Mouse (Mus musculus): ENCODE measurements around the gene Lmln. TPM values are rescaled to one million over a fixed set of nuclear protein-coding genes. Genes with fewer than 3 reads are reported as not detected.
A peak's percentile ranks its signal among the peaks of the same experiment; 100 is the strongest.
"Not testable (repeated sequence)": the region's sequence is repeated elsewhere in the genome, so short reads cannot be mapped to it uniquely, and the experiment has no call there.

Gene Lmln
- total RNA-seq, 2 experiments from 2014 or later = 2.1 to 2.8 TPM

- peak; percentile 34 for DNase-seq
- intact Hi-C loops (cut with DNase I) = loop anchor here (1.0 to 5.0 kb wide), 2 partner anchors 132 to 343 kb away; partner anchors contain the start of gene Smbd1
- Histone ChIP-seq H3K27ac (no peak overlapping the region), H3K4me3 (no peak overlapping the region)
- TF ChIP-seq CTCF (IDR thresholded peaks at IDR 0.05) = peak; percentile 72
Measured at GRCm38 (mm10) chr16:33154992-33155391, 92.7 kb downstream of the Lmln start.

GRCm38 (mm10) chr16:33158006-33158405 is 95.7 kb downstream of the Lmln start:
- TF ChIP-seq CTCF (IDR thresholded peaks at IDR 0.05) = no peak
- Histone ChIP-seq H3K27ac (no peak overlapping the region), H3K4me3 (no peak overlapping the region)
- intact Hi-C loops (cut with DNase I) = no loop called here
- no peak for DNase-seq

GRCm38 (mm10) chr16:33158590-33159071 is 96.3 kb downstream of the Lmln start:
- intact Hi-C loops (cut with DNase I) = no loop called here
- H3K4me3 ChIP-seq = no peak overlapping the region
- no peak for DNase-seq
- TF ChIP-seq CTCF (IDR thresholded peaks at IDR 0.05) = no peak
- no peak overlapping the region for H3K27ac ChIP-seq

- TF ChIP-seq CTCF (IDR thresholded peaks at IDR 0.05) = no peak
- intact Hi-C loops (cut with DNase I) = no loop called here
- DNase-seq = no peak
- Histone ChIP-seq H3K27ac (no peak overlapping the region), H3K4me3 (no peak overlapping the region)
Measured at GRCm38 (mm10) chr16:33159363-33159762, 97.0 kb downstream of the Lmln start.

- no peak for TF ChIP-seq CTCF (IDR thresholded peaks at IDR 0.05)
- intact Hi-C loops (cut with DNase I) = no loop called here
- no peak overlapping the region for H3K4me3 ChIP-seq
- DNase-seq = peak; percentile 71
- no peak overlapping the region for H3K27ac ChIP-seq
Measured at GRCm38 (mm10) chr16:33163330-33164090, 101.2 kb downstream of the Lmln start.

- intact Hi-C loops (cut with DNase I); H3K27ac ChIP-seq; H3K4me3 ChIP-seq: not testable (repeated sequence)
- peak; percentile 61 for TF ChIP-seq CTCF (IDR thresholded peaks at IDR 0.05)
- peak; percentile 30 for DNase-seq
Measured at GRCm38 (mm10) chr16:33166284-33166683, 104.0 kb downstream of the Lmln start.

- Histone ChIP-seq H3K4me3 (no peak overlapping the region), H3K27ac (no peak overlapping the region)
- DNase-seq = no peak
- TF ChIP-seq CTCF (IDR thresholded peaks at IDR 0.05) = peak; percentile 36; the same call in 1 of the 2 replicates
- intact Hi-C loops (cut with DNase I) = no loop called here
Measured at GRCm38 (mm10) chr16:33167537-33167936, 105.2 kb downstream of the Lmln start.

- Histone ChIP-seq H3K4me3 (no peak overlapping the region), H3K27ac (no peak overlapping the region)
- TF ChIP-seq CTCF (IDR thresholded peaks at IDR 0.05) = no peak
- no peak for DNase-seq
- intact Hi-C loops (cut with DNase I) = no loop called here
Measured at GRCm38 (mm10) chr16:33169471-33170034, 107.2 kb downstream of the Lmln start.

GRCm38 (mm10) chr16:33170716-33171587 is 108.6 kb downstream of the Lmln start:
- no peak for DNase-seq
- intact Hi-C loops (cut with DNase I) = no loop called here
- H3K4me3 ChIP-seq = no peak overlapping the region
- TF ChIP-seq CTCF (IDR thresholded peaks at IDR 0.05) = no peak
- no peak overlapping the region for H3K27ac ChIP-seq

GRCm38 (mm10) chr16:33171800-33172199 is 109.5 kb downstream of the Lmln start:
- TF ChIP-seq CTCF (IDR thresholded peaks at IDR 0.05) = no peak
- H3K27ac ChIP-seq = no peak overlapping the region
- intact Hi-C loops (cut with DNase I) = no loop called here

GRCm38 (mm10) chr16:33173151-33173550 is 110.8 kb downstream of the Lmln start:
- DNase-seq = no peak
- Histone ChIP-seq H3K4me3 (no peak overlapping the region), H3K27ac (no peak overlapping the region)
- intact Hi-C loops (cut with DNase I) = no loop called here
- no peak for TF ChIP-seq CTCF (IDR thresholded peaks at IDR 0.05)

More at GRCm38 (mm10) chr16:33171800-33172199, 109.5 kb downstream of the Lmln start:
- H3K4me3 ChIP-seq = no peak overlapping the region
- no peak for DNase-seq

GRCm38 (mm10) chr16:33174695-33175094 is 112.4 kb downstream of the Lmln start:
- no peak overlapping the region for H3K4me3 ChIP-seq
- intact Hi-C loops (cut with DNase I) = no loop called here
- TF ChIP-seq CTCF (IDR thresholded peaks at IDR 0.05) = no peak
- no peak for DNase-seq
- H3K27ac ChIP-seq = no peak overlapping the region

GRCm38 (mm10) chr16:33176831-33177230 is 114.5 kb downstream of the Lmln start:
- intact Hi-C loops (cut with DNase I); H3K27ac ChIP-seq; DNase-seq; H3K4me3 ChIP-seq: not testable (repeated sequence)

Small RNAs within 50 kb of the gene (microRNA-seq; reads per million reads assigned to microRNA genes)
- not detected for gene Gm22231
- not detected for gene Mir1947

Other genes with a start within 250 kb of the Lmln start
- gene Fyttd1, start 185.0 kb upstream of the Lmln start, total RNA-seq (2021) = 10 to 100 TPM; 95.0 to 95.1 TPM
- gene Rubcn, start 184.8 kb upstream of the Lmln start, total RNA-seq (2021) = 10 to 100 TPM; 24.0 to 28.5 TPM
- gene Lrch3, start 148.4 kb upstream of the Lmln start, total RNA-seq (2021) = 10 to 100 TPM; 14.1 to 16.0 TPM
- gene Iqcg, start 6.3 kb upstream of the Lmln start, total RNA-seq (2021) = 1 to 10 TPM; 2.0 to 3.0 TPM
- gene Rpl35a, start 6.1 kb upstream of the Lmln start, total RNA-seq (2021) = 100 to 1,000 TPM; 217 to 291 TPM
- gene Osbpl11, start 122.5 kb downstream of the Lmln start, total RNA-seq (2021) = 10 to 100 TPM; 15.5 to 15.6 TPM
- 10 to 100 TPM; 12.6 to 15.2 TPM for gene Snx4, start 188.9 kb downstream of the Lmln start, total RNA-seq (2021)